Mouse (Mus musculus) 3T3-L1 (cell line): ENCODE measurements at regions not wholly inside any gene's neighbourhood (a gene's known extent, or its start where the extent isn't known, plus 50 kb on each side); places are given as distances from the start of the nearest gene placed in this dataset.

Experiments
- DNase-seq: peaks from one replicate; pipeline ENCODE4 v3.0.0-alpha.2; 2015; ENCODE audit warnings: low read depth, low spot score

DNA sequence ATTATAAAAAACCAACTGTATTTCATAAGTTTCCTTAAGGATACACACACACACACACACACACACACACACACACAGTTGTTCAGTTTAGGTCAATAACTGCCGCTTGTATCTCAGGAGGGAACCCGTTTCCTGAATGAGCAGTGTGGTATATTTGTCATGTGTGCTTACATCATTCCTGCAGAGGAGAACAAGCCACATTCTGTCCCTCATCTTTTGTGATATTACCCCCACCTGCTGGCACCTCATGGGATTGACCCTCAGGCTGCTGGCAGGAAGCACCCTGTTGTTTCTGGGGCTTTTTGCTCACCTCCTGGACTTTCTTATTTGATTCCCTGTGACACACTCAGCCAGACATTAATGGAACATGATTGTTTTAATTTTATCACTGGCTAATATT lies 66.4 kb upstream of the Htr1a start:
- peak; percentile 71 for DNase-seq

- no peak for DNase-seq
These were observed 64.9 kb upstream of the Htr1a start for GRCm38 (mm10) chr13:105378587-105378986.

DNA sequence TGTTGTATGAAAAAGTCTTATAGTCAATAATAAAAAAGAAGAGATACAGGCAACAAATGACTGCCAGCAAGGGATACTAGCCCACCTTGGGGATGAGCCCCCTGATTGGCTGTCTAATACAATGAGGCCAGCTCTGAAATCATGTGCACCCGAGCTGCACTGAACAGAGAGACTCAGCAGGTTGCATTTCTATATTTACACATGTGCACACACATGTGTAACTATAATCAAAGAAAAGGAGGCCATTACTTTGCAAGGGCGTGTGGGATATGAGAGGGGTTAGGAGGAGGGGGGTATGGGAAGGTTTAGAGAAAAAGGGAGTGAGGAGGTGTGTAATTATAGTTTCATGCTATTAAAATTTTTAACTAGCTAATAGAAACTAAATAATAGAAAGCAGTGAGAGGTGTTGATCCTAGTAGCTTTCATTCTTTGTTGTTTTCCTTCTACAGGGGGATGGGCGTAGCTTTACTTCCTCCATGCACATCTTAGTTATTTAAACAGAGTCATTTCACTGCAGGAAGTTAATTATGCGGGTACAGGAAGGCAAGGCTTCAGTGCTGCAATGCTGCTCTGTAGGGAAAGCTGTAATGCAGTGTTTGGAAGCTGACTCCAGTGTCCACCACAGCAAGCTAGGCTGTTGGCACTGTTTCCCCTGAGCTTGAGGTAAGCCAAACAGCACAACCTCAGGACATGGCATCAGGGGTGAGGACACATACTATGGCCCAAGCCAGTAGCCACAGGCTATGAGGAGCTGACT lies 56.2 kb upstream of the Htr1a start:
- DNase-seq = no peak
